Mouse (Mus musculus) limb, embryonic 12.5 days (tissue): ENCODE data around the gene Klc4. TPM values are rescaled to one million over a fixed set of nuclear protein-coding genes. Genes with fewer than 3 reads are reported as not detected.

Experiments
- ATAC-seq: fragments of 200-750 bp; cut with Nextera tagmentation; 2 replicates; pipeline ENCODE4 v1.8.0; 2017; ENCODE audit warnings: low read depth, moderate TSS enrichment; ENCODE audit not compliant: insufficient number of reproducible peaks, insufficient read depth, low FRiP score, low TSS enrichment
- H3K27ac ChIP-seq: fragments of 300-500 bp; sonication (generic); 2 replicates; pipeline ENCODE4 v1.5.1; 2016; ENCODE audit warnings: mild to moderate bottlenecking, moderate library complexity
- H3K27me3 ChIP-seq: fragments of 300-500 bp; sonication (generic); 2 replicates; pipeline ENCODE4 v1.6.1; 2016; ENCODE audit warnings: mild to moderate bottlenecking, moderate library complexity
- H3K36me3 ChIP-seq: fragments of 300-500 bp; sonication (generic); 2 replicates; pipeline ENCODE4 v1.6.1; 2016; ENCODE audit warnings: mild to moderate bottlenecking, moderate library complexity
- H3K4me1 ChIP-seq: fragments of 300-500 bp; sonication (generic); replicated peaks from 2 replicates; pipeline ENCODE4 v1.6.1; 2016
- H3K4me2 ChIP-seq: fragments of 300-500 bp; sonication (generic); 2 replicates; pipeline ENCODE4 v1.6.1; 2016; ENCODE audit warnings: mild to moderate bottlenecking, moderate library complexity
- H3K4me3 ChIP-seq: fragments of 300-500 bp; sonication (generic); replicated peaks from 2 replicates; pipeline ENCODE4 v1.5.1; 2016; ENCODE audit warnings: mild to moderate bottlenecking
- H3K9ac ChIP-seq: fragments of 300-500 bp; sonication (generic); replicated peaks from 2 replicates; pipeline ENCODE4 v1.6.1; 2016; ENCODE audit warnings: mild to moderate bottlenecking, moderate library complexity
- H3K9me3 ChIP-seq: fragments of 300-500 bp; sonication (generic); 2 replicates; pipeline ENCODE4 v1.6.1; 2016; ENCODE audit warnings: mild to moderate bottlenecking, moderate library complexity
- whole genome bisulfite sequencing: fragments of 180-500 bp; shearing (Covaris S2); methylation state at CpG from one replicate; pipeline ENCODE4 v1.1.7; 2016; 5-methylcytosine and 5-hydroxymethylcytosine counted together
- polyA plus RNA-seq: library from polyadenylated mRNA; unstranded; fragments of >200 nt; fragmentation: Nextera tagmentation; extraction: Ambion mirVana; gene quantifications from 2 replicates; pipeline ENCODE4 v1.2.1, GENCODE M21; 2016

Gene Klc4
- polyA plus RNA-seq, result 27.2 and 27.6 TPM in 2 replicates

DNA sequence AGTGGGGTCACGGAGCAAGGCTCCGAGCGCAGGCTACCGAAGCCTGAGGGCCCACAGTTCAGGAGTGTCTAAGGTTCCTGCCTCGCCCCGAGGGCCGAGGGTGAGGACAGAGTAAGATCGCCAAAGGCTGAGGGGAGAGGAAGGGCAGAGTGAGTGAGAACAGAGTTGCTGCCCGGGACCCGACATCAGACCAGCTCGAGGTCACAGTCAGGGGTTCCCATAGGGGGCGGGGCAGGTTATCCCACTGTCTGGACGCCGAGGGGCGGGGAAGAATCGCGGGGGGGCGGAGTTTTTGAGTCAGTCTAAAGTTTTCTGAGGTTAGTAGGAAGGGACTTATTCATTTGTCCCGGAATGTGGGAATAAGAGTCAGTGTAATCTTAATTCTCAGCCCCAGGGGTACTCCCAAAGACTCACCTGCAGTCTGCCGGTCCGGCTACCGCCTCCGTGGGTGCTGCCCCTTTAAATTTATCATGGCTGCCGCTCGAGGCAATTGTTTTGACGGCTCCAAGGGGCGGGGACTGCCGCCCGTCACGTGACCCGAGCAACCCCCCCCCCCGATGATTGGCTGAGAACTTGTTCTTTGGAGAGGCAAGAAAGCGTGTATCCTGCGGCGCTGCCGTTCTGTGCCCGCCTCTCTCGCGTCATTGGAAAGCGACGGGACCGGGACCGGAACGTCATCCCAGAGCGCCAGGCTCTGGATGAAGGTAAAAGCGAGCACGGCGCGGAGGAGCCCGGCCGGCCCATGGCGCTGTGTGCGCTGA, at the start of gene Klc4, which contains the start of gene Mrpl2:
Gene Klc4 (minus strand): TSS at position 462 of the 761 bp plus-strand sequence.
Gene Mrpl2 (plus strand): TSS at position 669 of the 761 bp plus-strand sequence.
- H3K4me3 ChIP-seq, result peak within 1 kb of the TSS; percentile 77
- H3K4me2 ChIP-seq, result peak within 1 kb of the TSS; percentile 90
- WGBS, result under 1% methylated on average over 53 of the region's 53 CpGs
- H3K27me3 ChIP-seq, result no peaks in the 10 kb centered on the region
- H3K4me1 ChIP-seq, result peaks cover 29% of the 10 kb centered on the region
- H3K36me3 ChIP-seq, result peaks cover 34% of the 10 kb centered on the region
- peak; percentile 58 for ATAC-seq
- peak within 1 kb of the TSS; percentile 70 for H3K9ac ChIP-seq
- H3K9me3 ChIP-seq, result no peaks in the 10 kb centered on the region
- peak within 1 kb of the TSS; percentile 79 for H3K27ac ChIP-seq

DNA sequence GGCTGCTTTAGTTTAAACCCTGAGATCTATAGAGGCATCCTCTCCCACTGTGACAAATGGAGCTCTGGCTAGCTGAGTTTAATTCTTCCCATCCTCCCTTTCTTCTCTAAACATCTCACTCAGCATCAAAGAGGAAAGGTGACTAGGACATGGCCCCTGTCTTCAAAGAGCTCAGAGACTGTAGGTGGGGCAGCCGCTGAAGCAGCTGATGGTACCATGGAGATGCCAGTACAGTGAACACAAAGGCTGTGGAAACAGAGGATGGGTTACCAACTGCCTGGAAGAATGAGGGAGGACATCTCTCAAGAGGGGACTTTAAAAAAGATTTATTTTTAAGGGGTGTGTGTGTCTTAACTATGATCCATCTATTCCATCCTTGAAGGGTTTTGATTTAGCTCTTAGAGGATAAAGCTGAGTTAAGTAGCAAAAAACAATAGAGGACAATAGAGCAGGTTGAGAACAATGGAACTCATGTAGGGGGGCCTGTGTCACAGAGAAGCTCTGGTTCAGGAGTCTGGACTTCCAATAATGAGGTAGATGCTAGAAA, 48.8 kb upstream of the Klc4 start:
- 58% methylated on average over 1 of the region's 1 CpGs for WGBS
- no peak overlapping the region for H3K4me2 ChIP-seq
- H3K4me1 ChIP-seq, result no peaks in the 10 kb centered on the region
- no peak overlapping the region for H3K27ac ChIP-seq
- no peaks in the 10 kb centered on the region for H3K27me3 ChIP-seq
- peaks cover 64% of the 10 kb centered on the region for H3K36me3 ChIP-seq
- H3K9me3 ChIP-seq, result no peaks in the 10 kb centered on the region
- no peak overlapping the region for H3K4me3 ChIP-seq
- H3K9ac ChIP-seq, result no peak overlapping the region
- no peak for ATAC-seq

DNA sequence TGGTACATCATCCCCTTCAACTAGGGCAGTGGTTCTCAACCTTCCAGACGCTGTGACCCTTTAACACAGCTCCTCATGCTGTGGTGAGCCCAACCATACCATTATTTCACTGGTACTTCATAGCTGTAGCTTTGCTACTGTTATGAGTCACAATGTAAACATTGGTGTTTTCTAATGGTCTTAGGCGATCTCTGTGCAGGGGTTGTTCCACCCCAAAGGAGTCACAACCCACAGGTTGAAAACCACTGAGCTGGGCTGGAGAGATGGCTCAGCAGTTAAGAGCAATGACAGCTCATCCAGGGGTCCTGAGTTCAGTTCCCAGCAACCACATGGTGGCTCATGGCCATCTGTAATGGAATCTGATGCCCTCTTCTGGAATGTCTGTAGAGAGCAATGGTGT, 45.6 kb upstream of the Klc4 start:
- Histone ChIP-seq H3K9ac (no peak overlapping the region), H3K4me2 (no peak overlapping the region), H3K4me1 (no peaks in the 10 kb centered on the region), H3K27ac (no peak overlapping the region), H3K27me3 (no peaks in the 10 kb centered on the region), H3K9me3 (no peaks in the 10 kb centered on the region), H3K4me3 (no peak overlapping the region), H3K36me3 (peaks cover 55% of the 10 kb centered on the region)
- WGBS, result 95% methylated on average over 2 of the region's 2 CpGs
- ATAC-seq, result no peak

DNA sequence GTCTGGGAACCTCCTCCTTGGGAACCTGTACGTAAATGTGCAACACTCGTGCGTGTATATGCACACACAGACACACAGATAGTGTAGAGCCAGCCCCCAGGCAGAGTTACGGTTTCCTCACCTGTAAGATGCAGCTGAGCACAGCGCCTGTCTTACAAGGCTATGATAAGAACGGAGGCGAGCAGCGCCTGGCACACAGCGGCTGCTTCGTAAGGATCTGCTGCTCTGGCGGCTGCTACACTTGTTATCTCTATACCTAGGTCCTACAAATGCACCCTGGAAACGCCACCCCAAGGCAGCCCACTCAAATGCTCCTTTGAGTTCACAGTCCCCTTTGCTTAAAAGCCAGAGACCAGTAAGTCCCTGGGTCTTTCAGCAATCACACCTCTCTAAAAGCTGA, 44.8 kb upstream of the Klc4 start:
- no peak for ATAC-seq
- 96% methylated on average over 12 of the region's 12 CpGs for WGBS
- Histone ChIP-seq H3K27me3 (no peaks in the 10 kb centered on the region), H3K36me3 (peaks cover 56% of the 10 kb centered on the region), H3K4me3 (no peak overlapping the region), H3K27ac (no peak overlapping the region), H3K4me2 (no peak overlapping the region), H3K4me1 (no peaks in the 10 kb centered on the region), H3K9ac (no peak overlapping the region), H3K9me3 (no peaks in the 10 kb centered on the region)

DNA sequence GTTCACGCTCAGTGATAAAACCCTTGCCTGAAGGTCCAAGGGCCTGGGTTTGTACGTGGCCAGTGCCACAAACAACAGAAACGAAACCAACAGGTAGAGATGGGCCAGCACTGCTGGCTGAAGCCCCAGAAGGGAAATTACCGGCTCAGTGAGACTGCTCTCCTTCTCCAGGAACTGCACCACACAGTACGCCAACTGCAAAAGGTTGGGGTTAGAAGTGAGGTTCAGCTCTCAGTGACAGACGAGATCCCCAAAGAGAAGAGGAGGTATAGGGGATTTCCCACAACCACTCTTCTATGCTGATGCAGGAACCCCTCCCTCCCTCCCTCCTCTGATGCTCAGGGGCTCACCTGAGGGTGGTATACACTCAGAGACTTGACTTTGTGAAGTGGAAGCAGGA, 40.1 kb upstream of the Klc4 start:
- Histone ChIP-seq H3K27ac (no peak overlapping the region), H3K9ac (no peak overlapping the region), H3K4me2 (no peak overlapping the region), H3K9me3 (no peaks in the 10 kb centered on the region), H3K36me3 (peaks cover 65% of the 10 kb centered on the region), H3K4me3 (no peak overlapping the region), H3K27me3 (no peaks in the 10 kb centered on the region), H3K4me1 (peaks cover 12% of the 10 kb centered on the region)
- ATAC-seq, result no peak
- WGBS, result 91% methylated on average over 6 of the region's 6 CpGs

DNA sequence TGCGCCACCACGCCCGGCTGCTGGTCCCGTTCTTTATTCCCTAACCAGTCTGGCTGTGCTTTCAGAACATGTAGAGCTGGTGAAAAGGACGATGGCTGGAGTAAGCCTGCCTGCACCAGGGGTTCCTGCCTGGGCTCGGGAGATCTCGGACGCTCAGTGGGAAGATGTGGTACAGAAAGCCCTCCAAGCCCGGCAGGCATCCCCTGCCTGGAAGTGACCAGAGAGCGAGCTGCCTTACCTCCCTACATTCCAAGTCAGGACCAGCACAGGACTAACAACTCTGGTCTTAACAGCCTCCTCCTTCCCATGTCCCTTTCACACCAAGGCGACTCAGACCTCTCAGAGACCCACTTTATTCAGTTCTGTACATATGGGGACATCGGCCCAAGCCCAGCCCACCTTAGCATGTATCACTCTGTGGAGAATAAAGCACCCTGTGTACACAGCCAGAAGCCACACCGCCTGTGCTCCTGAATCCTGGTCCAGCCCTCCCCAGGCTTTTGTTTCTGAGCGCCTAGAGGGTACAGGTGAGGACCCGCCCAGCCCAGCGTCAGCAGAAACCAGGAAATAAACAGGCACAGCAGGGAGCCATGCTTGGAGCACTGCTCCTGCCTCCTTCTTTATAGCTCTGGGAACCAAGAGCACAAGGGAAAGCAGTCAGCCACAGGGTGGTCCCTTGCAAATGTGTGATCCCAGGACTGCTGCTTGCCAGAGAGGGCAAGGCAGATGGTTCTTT, 37.0 kb upstream of the Klc4 start:
- Histone ChIP-seq H3K9me3 (no peaks in the 10 kb centered on the region), H3K4me2 (no peak overlapping the region), H3K27me3 (no peaks in the 10 kb centered on the region), H3K27ac (no peak overlapping the region), H3K9ac (no peak overlapping the region), H3K4me1 (peaks cover 31% of the 10 kb centered on the region), H3K4me3 (no peak overlapping the region), H3K36me3 (peaks cover 62% of the 10 kb centered on the region)
- ATAC-seq, result no peak
- 81% methylated on average over 16 of the region's 16 CpGs for WGBS

DNA sequence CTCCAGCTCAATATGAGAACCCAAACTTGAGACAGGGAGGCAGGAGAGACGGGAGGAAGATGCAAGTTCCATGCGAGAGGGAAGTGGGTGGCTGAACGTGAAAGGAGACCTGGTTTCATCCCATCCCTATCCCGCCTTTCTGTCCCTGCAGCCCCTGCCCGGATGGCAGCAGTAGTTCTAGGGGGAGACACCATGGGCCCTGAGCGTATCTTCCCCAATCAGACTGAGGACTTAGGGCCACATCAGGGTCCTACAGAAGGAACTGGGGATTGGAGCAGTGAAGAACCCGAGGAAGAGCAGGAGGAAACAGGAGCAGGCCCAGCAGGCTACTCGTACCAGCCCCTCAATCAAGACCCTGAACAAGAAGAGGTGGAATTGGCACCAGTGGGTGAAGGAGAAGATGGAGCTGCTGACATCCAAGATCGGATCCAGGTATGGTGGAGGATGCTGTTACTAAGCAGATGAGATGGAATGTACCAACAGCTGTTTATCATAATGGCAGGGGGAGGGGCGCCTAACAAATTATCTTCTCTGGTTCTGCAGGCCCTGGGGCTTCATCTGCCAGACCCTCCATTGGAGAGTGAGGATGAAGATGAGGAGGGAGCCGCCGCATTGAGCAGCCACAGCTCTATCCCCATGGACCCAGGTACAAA, 35.8 kb upstream of the Klc4 start:
- peak overlapping the region; percentile 76 for H3K27ac ChIP-seq
- H3K36me3 ChIP-seq, result peaks cover 62% of the 10 kb centered on the region
- H3K4me3 ChIP-seq, result peak overlapping the region; percentile 86
- H3K27me3 ChIP-seq, result no peaks in the 10 kb centered on the region
- peaks cover 31% of the 10 kb centered on the region for H3K4me1 ChIP-seq
- ATAC-seq, result no peak
- H3K9me3 ChIP-seq, result no peaks in the 10 kb centered on the region
- H3K9ac ChIP-seq, result peak overlapping the region; percentile 63
- WGBS, result 25% methylated on average over 12 of the region's 12 CpGs
- peak overlapping the region; percentile 88 for H3K4me2 ChIP-seq

DNA sequence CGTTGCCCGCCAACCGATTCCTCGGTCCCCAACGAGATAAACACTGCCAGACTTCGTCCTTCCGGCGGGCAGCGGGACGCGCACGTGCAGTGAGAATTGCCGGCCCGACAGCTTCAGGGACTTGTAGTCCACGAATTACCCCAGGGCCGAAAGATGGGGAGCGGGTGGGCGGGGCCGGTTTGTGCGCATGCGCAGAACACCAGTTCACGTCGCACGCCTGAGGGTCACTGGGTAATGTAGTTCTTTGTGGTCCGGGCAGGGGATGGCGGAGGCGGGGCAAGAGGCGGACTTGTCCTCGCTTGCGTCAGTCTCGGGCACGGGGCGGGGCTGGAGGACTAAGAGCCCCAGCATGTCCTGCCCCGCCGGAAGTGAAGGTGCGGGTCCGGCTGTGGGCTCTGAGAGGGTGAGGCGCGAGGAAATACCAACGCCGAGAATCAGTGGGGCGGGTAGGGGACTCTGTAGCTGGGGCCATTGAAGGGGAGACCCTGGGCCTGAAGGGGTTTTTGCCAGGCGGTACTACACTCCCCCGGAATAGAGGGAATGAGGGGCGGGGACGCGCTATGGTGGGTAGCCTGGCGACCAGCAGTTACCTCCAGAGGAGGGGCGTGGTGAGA, 35.0 kb upstream of the Klc4 start, which contains the start of gene Klhdc3:
Gene Klhdc3 (minus strand): TSS at position 155 of the 614 bp plus-strand sequence.
- Histone ChIP-seq H3K4me3 (peak within 1 kb of the TSS; percentile 86), H3K36me3 (peaks cover 62% of the 10 kb centered on the region), H3K4me1 (peaks cover 31% of the 10 kb centered on the region), H3K4me2 (peak within 1 kb of the TSS; percentile 88), H3K27me3 (no peaks in the 10 kb centered on the region), H3K9ac (peak within 1 kb of the TSS; percentile 78), H3K9me3 (no peaks in the 10 kb centered on the region), H3K27ac (peak within 1 kb of the TSS; percentile 92)
- WGBS, result under 1% methylated on average over 49 of the region's 49 CpGs
- peak; percentile 96 for ATAC-seq

DNA sequence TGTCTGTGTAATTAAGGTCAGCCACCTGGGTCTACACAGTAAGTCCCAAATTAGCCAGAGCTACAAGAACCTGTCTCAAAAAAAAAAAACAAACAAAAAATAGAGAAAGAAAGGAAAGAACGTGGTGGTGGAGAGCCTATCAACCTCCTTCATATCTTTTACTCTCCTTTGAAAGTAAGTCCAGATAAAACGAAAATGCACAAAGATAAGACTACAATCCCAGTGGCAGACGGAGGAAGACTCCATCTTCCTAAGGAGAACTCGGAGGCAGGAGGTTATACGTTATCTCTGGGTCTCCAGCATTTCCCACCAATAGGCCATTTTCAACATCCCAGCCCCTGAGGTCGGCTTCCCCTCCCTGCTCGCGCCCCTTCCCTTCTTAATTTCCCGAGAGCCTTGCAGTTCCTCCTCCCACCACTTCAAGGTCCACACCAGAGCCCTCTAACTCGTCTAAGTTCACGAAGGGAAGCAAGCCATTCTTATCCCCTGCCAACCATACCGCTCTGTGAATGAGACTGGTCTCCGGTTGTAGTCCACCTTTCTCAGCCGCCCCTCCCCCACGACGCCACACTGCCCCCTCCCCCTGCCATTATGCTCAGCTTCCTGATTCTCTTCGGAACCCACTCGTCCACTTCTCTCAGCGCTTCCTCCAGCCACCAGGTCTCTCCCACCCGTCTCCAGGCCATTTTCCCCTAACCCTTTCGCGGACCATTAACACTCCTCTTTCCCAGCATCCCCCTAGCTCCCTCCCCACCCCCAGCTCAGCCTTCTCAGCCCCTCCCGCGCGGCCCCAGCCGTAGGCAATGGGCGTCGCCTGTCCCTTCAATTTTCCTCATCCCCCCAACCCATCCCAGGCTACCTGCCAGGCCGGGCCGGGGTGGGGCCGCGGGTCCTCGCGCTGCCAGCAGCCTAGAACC, 34.3 kb upstream of the Klc4 start:
- H3K36me3 ChIP-seq, result peaks cover 62% of the 10 kb centered on the region
- ATAC-seq, result 0 out of 2 replicates have a peak, but pooled peaks have one; percentile 1
- WGBS, result 1% methylated on average over 34 of the region's 34 CpGs

DNA sequence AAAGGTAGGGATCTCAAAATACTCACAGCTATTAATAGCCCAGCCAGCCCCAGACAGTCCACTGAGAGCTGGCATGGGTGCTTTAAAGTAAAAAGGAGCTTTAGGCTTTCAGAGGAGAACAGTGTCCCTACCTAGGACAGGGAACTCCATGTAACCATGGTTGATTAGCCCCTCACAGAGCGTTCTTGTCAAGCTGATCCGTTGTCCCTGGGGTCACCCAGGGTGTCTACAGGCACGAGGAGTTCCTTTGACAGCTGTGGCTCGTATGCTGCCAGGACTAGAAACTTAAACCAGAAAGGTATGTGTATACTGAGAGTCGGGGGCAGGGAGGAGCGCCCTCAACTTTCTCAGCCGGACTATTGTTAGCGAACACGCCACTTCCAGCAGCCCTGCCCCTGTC, 33.1 kb upstream of the Klc4 start:
- Histone ChIP-seq H3K9me3 (no peaks in the 10 kb centered on the region), H3K4me2 (peak overlapping the region; percentile 88), H3K27ac (0 out of 2 replicates have a peak overlapping the region, but pooled peaks have one; percentile 18), H3K4me3 (peak overlapping the region; percentile 86), H3K9ac (peak overlapping the region; percentile 78), H3K27me3 (no peaks in the 10 kb centered on the region), H3K4me1 (peaks cover 43% of the 10 kb centered on the region), H3K36me3 (peaks cover 55% of the 10 kb centered on the region)
- no peak for ATAC-seq
- WGBS, result 61% methylated on average over 9 of the region's 9 CpGs

More for the DNA sequence above, 34.3 kb upstream of the Klc4 start:
- H3K9me3 ChIP-seq, result no peaks in the 10 kb centered on the region
- H3K9ac ChIP-seq, result peak overlapping the region; percentile 78
- peak overlapping the region; percentile 86 for H3K4me3 ChIP-seq
- peak overlapping the region; percentile 92 for H3K27ac ChIP-seq
- peak overlapping the region; percentile 88 for H3K4me2 ChIP-seq
- H3K27me3 ChIP-seq, result no peaks in the 10 kb centered on the region
- H3K4me1 ChIP-seq, result peaks cover 35% of the 10 kb centered on the region
